Mouse (Mus musculus) spleen, adult 2 months (tissue): ENCODE results near the gene Fxr2. TPM values are rescaled to one million over a fixed set of nuclear protein-coding genes. Genes with fewer than 3 reads are reported as not detected.

ENCODE experiments used
- DNase-seq, 2 experiments: peaks; one replicate each; pipeline versions ENCODE4 v3.0.0 to v3.0.0-alpha.2; 2012 to 2021; ENCODE audit warnings: low spot score in 2 of 2, low read depth in 1 of 2
- H3K27ac ChIP-seq: fragments of 200-500 bp; 2 replicates; pipeline ENCODE4 v1.5.1; 2012; ENCODE audit warnings: low read length, inconsistent platforms; ENCODE audit not compliant: insufficient read depth
- H3K27me3 ChIP-seq: fragments of 200-500 bp; 2 replicates; pipeline ENCODE4 v1.6.1; 2012; ENCODE audit warnings: mild to moderate bottlenecking, moderate library complexity, low read length, inconsistent platforms; ENCODE audit not compliant: control insufficient read depth, insufficient read depth
- H3K36me3 ChIP-seq: fragments of 200-500 bp; 2 replicates; pipeline ENCODE4 v1.6.1; 2012; ENCODE audit warnings: mild to moderate bottlenecking, low read length, inconsistent platforms; ENCODE audit not compliant: control insufficient read depth, insufficient read depth
- H3K4me1 ChIP-seq: fragments of 200-500 bp; 2 replicates; pipeline ENCODE4 v1.6.1; 2011; ENCODE audit warnings: inconsistent platforms; ENCODE audit not compliant: control insufficient read depth, insufficient read depth, insufficient read length
- H3K4me3 ChIP-seq: fragments of 200-500 bp; 2 replicates; pipeline ENCODE4 v1.5.1; 2011; ENCODE audit warnings: mild to moderate bottlenecking, inconsistent platforms; ENCODE audit not compliant: insufficient read depth, insufficient read length; ENCODE audit errors: extremely low read depth
- CTCF ChIP-seq: fragments of 200-500 bp; IDR thresholded peaks from 2 replicates; pipeline ENCODE4 v1.5.1; 2011; ENCODE audit warnings: mild to moderate bottlenecking, inconsistent platforms; ENCODE audit not compliant: insufficient read depth, insufficient read length, insufficient replicate concordance; ENCODE audit errors: extremely low read depth
- POLR2A ChIP-seq: fragments of 200-500 bp; IDR thresholded peaks from 2 replicates; pipeline ENCODE4 v1.6.1; 2011; ENCODE audit warnings: low read depth, low read length, inconsistent platforms
- WGBS: fragments of 180-500 bp; shearing (Covaris S2); methylation state at CpG from one replicate; pipeline ENCODE4 v1.1.7; 2018; 5-methylcytosine and 5-hydroxymethylcytosine counted together
- polyA plus RNA-seq: library from polyadenylated mRNA; depleted of rRNA; stranded (reverse); fragments of >200 nt; gene quantifications from 2 replicates; pipeline ENCODE4 v1.2.3, GENCODE M21; 2012

The Fxr2 gene
- polyA plus RNA-seq, 1 experiment, result 41.6 TPM

DNA sequence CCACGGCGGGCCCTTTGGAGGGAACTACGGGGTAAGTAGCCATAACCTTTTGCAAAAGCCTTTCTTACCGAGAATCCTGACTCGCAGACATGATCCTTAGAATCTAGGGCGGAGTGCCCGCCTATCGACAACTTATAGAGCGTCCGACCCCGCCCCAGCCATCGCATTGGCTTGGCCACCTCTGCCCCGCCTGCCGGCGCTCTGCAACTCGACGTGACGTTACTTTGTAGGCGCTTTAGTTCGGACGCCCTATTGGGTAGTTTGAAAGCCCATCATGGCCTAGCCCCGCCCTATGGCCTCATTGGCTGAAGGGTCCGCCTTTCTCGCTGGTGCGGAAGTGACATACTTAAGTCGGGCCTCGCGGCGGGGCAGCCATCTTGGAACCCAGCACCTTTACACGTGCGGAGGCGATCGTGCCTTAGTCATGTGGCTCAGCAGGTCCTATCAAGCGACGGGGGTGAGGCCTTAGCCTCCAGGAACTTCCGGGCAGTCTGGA lies 39.5 kb downstream of the Fxr2 start, which contains the start of gene Eif4a1:
Gene Eif4a1, minus strand, starts transcription at position 213 of the 496 bp plus-strand sequence.
- Histone ChIP-seq H3K36me3 (peaks cover 39% of the 10 kb centered on the region), H3K4me1 (0 out of 2 replicates have a peak, but pooled peaks cover 7% of the 10 kb centered on the region), H3K27me3 (no peaks in the 10 kb centered on the region), H3K4me3 (peak within 1 kb of the TSS; percentile 93), H3K27ac (peak within 1 kb of the TSS; percentile 95)
- WGBS, result under 1% methylated on average over 36 of the region's 36 CpGs
- DNase-seq, result peak; percentile 100
- no peak for TF ChIP-seq CTCF
- peak; percentile 97 for TF ChIP-seq POLR2A

DNA sequence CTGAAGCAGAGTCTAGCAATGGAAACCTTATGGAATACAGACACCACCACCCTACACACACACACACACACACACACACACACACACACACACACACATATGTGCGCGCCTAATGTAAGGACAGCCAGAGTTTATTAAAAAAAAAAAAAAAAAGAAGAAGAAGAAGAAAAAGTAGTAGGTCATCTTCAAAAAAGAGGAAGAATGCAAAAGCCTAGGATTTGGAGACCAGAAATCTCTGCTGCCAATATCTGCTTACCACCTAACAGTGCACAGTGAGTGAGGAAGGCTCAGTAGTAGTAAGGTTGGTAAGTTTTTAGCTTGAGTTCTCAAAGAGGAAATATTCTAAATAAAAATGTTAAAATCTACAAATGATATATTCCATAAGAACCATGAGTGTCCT lies 46.4 kb downstream of the Fxr2 start:
- Histone ChIP-seq H3K4me3 (no peak overlapping the region), H3K4me1 (no peaks in the 10 kb centered on the region), H3K36me3 (peaks cover 20% of the 10 kb centered on the region), H3K27ac (no peak overlapping the region), H3K27me3 (no peaks in the 10 kb centered on the region)
- DNase-seq, result no peak
- WGBS, result 84% methylated on average over 2 of the region's 2 CpGs
- TF ChIP-seq CTCF (no peak), POLR2A (no peak)

DNA sequence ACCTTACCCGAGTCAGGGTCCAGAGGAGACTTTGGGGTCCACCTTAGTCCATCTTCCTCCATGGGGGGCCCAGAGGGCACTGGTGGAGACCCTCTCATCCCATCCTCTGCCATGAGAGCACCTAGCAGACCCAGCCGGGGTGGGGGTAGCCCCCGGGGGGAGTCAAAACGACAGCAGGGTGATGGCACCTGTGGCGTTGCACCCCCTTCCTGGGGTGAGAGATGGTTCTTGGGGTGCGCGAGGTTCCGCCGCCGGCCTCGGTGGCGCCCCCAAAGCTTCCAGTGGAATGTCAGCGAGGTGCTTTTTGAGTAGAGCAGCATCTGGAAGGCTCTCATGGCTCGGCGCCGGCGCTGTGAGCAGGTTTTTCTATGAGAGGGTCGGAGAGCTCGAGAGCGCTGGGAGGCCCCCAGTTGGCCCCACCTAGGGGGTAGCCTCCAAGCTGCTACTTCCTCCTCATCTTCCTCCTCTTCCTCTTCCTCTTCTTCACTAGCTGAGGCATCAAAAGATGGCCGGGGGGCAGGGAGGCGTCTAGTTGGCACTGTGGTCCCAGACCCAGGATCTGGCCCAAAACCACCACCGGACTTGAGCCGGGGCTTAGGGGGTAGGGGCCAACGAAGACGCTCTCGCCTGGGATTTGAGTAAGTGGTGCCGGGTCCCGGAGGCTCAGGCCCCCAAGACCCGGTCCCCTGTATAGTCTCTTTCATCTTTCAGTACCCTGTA lies 47.5 kb downstream of the Fxr2 start:
- H3K27ac ChIP-seq, result no peak overlapping the region
- TF ChIP-seq CTCF (no peak), POLR2A (no peak)
- peaks cover 17% of the 10 kb centered on the region for H3K36me3 ChIP-seq
- H3K27me3 ChIP-seq, result no peaks in the 10 kb centered on the region
- no peak overlapping the region for H3K4me3 ChIP-seq
- DNase-seq, result no peak
- WGBS, result 90% methylated on average over 30 of the region's 30 CpGs
- no peaks in the 10 kb centered on the region for H3K4me1 ChIP-seq

DNA sequence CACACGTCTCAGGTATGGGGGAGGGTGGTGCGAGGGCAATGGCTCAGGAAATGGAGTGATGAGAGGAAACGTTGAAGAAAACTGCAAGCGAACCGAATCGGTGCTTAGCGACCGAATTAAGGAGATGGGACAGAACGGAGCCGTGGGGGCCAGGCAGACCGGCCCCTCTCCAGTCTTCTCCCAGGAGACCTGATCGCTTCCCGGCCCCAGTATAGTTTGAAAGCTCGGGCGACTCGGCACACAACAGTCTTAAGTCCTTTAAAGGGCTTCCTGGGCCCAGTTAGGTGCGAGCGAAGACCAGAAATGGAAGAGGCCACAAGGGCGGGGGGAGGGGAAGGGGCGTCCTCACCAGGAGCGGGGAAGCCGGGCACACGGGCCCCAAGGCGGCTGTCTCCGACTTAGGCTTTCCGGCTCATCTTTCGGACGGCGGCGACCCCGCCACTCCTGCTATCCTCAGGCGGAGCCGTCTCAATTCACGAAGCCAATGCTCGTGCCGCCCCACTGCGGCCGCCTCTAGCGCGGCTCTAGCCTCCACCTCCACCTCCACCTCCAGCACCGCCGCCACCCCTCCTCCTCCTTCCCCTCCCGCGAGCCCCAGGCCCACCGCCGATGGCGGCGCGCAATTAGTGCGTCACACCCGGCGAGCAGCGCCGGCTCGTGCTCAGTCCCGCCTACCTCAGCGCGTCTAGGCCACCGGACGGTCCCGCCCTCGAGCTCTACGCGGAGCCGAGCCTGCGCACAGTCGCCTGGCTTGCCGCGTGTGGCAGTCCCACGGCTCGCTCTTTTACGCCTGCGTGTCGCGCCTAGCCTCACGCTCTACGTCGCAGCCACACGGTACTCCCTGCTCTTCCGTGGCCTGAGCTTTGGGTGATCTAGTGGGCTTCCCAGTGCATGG lies 48.8 kb downstream of the Fxr2 start, which contains the start of gene Senp3:
Gene Senp3, minus strand, starts transcription at position 771 of the 895 bp plus-strand sequence.
- WGBS, result under 1% methylated on average over 80 of the region's 80 CpGs
- DNase-seq, result peak; percentile 93 to 96
- TF ChIP-seq POLR2A, result peak; percentile 77
- TF ChIP-seq CTCF, result no peak
- Histone ChIP-seq H3K4me3 (peak within 1 kb of the TSS; percentile 79), H3K4me1 (no peaks in the 10 kb centered on the region), H3K36me3 (peaks cover 11% of the 10 kb centered on the region; the same call in 1 of the 2 replicates), H3K27ac (peak within 1 kb of the TSS; percentile 94), H3K27me3 (no peaks in the 10 kb centered on the region)

DNA sequence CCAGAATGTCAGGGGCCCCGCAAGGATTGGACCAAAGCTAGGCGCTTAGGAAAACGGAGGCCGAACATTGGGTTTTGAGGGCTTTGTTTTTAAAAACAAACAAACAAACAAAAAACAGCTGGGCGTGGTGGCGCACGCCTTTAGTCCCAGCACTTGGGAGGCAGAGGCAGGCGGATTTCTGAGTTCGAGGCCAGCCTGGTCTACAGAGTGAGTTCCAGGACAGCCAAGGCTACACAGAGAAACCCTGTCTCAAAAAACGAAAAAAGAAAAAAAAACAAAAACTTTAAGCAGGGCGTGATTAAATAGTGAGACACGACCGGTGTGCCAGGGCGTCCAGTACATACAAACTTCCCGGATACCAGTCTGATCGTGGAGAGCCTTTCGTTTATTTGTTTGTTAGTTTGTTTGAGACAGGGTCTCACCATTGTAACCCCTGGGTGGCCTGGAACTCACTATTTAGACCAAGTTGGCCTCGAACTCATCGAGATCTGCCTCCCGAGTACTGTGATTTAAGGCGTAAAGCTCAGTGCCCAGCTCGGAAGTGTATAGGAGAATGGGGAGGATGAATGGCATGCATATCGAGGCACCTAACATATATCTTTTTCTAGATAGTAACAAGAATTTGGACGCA lies 49.5 kb downstream of the Fxr2 start:
- Histone ChIP-seq H3K4me1 (no peaks in the 10 kb centered on the region), H3K36me3 (peaks cover 8% of the 10 kb centered on the region; the same call in 1 of the 2 replicates), H3K27me3 (no peaks in the 10 kb centered on the region), H3K27ac (peak overlapping the region; percentile 94), H3K4me3 (peak overlapping the region; percentile 62)
- WGBS, result 18% methylated on average over 24 of the region's 24 CpGs
- TF ChIP-seq CTCF (no peak), POLR2A (no peak)
- DNase-seq, result no peak

DNA sequence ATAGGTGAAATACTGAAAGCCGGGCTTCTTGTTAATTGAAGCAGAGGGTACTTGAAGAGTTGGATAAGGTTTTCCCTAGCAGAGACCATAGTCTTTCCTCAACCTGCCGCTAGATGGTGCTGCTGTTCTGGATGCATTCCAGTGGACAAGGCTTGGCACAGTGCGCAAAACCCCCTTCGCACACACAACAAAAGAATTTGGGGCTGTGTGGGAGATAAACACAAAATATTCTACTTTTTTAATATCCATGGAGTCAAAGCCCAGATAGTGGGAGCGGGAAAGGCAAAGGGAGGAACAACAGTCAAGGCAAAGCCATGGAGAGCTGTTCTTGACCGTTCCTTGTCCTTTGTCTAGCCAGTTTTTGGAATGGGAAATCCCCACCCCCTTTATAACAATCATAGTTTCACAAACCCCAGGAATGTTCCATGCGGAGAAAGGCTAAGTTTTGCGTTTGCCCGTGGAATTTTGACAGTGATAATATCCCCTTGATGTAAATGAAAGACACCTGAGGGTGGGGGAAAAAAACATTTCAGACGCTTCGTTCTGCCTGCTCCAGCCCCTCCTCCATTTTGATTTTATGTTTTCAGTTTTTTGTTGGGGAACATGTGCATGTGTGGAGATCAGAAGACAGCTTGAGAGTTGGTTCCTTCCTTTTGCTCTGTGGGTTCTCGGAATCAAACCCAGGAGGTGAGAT lies 50.2 kb downstream of the Fxr2 start:
- peak; percentile 77 to 82 for DNase-seq
- 31% methylated on average over 12 of the region's 12 CpGs for WGBS
- TF ChIP-seq CTCF (peak; percentile 78; the same call in 1 of the 2 replicates), POLR2A (no peak)
- no peak overlapping the region for H3K4me3 ChIP-seq
- H3K4me1 ChIP-seq, result no peaks in the 10 kb centered on the region
- H3K36me3 ChIP-seq, result peaks cover 6% of the 10 kb centered on the region; the same call in 1 of the 2 replicates
- no peak overlapping the region for H3K27ac ChIP-seq
- no peaks in the 10 kb centered on the region for H3K27me3 ChIP-seq
